Mouse (Mus musculus) CH12.LX (cell line): ENCODE measurements around the gene Slc11a1. TPM values are rescaled to one million over a fixed set of nuclear protein-coding genes. Genes with fewer than 3 reads are reported as not detected.

Experiments
- DNase-seq: peaks from one replicate; pipeline ENCODE4 v3.0.0-alpha.2; 2013; ENCODE audit errors: extremely low read depth
- H3K27ac ChIP-seq: 2 replicates; pipeline ENCODE4 v1.5.1; 2012; ENCODE audit warnings: low read depth, mild to moderate bottlenecking, control low read depth, moderate library complexity; ENCODE audit not compliant: insufficient read depth
- H3K27me3 ChIP-seq: replicated peaks from 2 replicates; pipeline ENCODE3; 2012; ENCODE audit warnings: inconsistent platforms
- H3K36me3 ChIP-seq, 2 experiments: replicated peaks in 1 of 2; 2 replicates each; pipeline versions ENCODE3 to v1.6.1; 2012; ENCODE audit warnings: inconsistent platforms in 1 of 2, low read length in 1 of 2, mild to moderate bottlenecking in 1 of 2, mixed read lengths in 1 of 2, moderate library complexity in 1 of 2; ENCODE audit not compliant: control insufficient read depth in 1 of 2, insufficient read depth in 1 of 2
- H3K4me1 ChIP-seq, 2 experiments: 2 replicates each; pipeline ENCODE4 v1.6.1; 2012; ENCODE audit warnings: inconsistent platforms in 1 of 2, moderate library complexity in 1 of 2; ENCODE audit not compliant: insufficient read depth in 2 of 2, control insufficient read depth in 1 of 2
- H3K4me2 ChIP-seq: 2 replicates; pipeline ENCODE4 v1.6.1; 2012; ENCODE audit warnings: low read depth, mild to moderate bottlenecking, control low read depth; ENCODE audit not compliant: poor library complexity, insufficient read depth, severe bottlenecking
- H3K4me3 ChIP-seq, 3 experiments: fragments of 150-350 bp in 1 of 3; sonication (generic) in 1 of 3; replicated peaks in 1 of 3; 2 replicates each; pipeline versions ENCODE3 to v1.5.1; 2011 to 2012; ENCODE audit warnings: low read depth in 2 of 3, low read length in 2 of 3, mild to moderate bottlenecking in 2 of 3, moderate library complexity in 2 of 3, control low read depth in 1 of 3, improper control_type of control experiment in 1 of 3, inconsistent platforms in 1 of 3, mixed read lengths in 1 of 3; ENCODE audit not compliant: poor library complexity in 1 of 3
- H3K79me2 ChIP-seq: replicated peaks from 2 replicates; pipeline ENCODE4 v1.6.1; 2012; ENCODE audit warnings: mild to moderate bottlenecking, moderate library complexity; ENCODE audit not compliant: control insufficient read depth, poor library complexity, insufficient read depth, severe bottlenecking; ENCODE audit errors: extremely low read depth
- H3K9ac ChIP-seq: 2 replicates; pipeline ENCODE4 v1.6.1; 2012; ENCODE audit warnings: low read depth, mild to moderate bottlenecking, control low read depth, moderate library complexity; ENCODE audit not compliant: insufficient read depth
- H3K9me3 ChIP-seq: replicated peaks from 2 replicates; pipeline ENCODE3; 2012; ENCODE audit warnings: low read length, inconsistent platforms, mixed read lengths
- BHLHE40 ChIP-seq: IDR thresholded peaks from 2 replicates; pipeline ENCODE4 v1.6.1; 2011; ENCODE audit warnings: mild to moderate bottlenecking, low read depth, low read length, improper control_type of control experiment
- CTCF ChIP-seq, 2 experiments: IDR thresholded peaks in 1 of 2; conservative IDR thresholded peaks in 1 of 2; 2 replicates each; pipeline ENCODE4 v1.5.1; 2011 to 2012; ENCODE audit warnings: low read depth in 2 of 2, low read length in 2 of 2, improper control_type of control experiment in 1 of 2, inconsistent platforms in 1 of 2, mild to moderate bottlenecking in 1 of 2, moderate library complexity in 1 of 2
- E2F4 ChIP-seq: IDR thresholded peaks from 2 replicates; pipeline ENCODE4 v1.6.1; 2011; ENCODE audit warnings: low read depth, low read length, improper control_type of control experiment; ENCODE audit not compliant: insufficient replicate concordance
- ELF1 ChIP-seq: IDR thresholded peaks from 2 replicates; pipeline ENCODE4 v1.6.1; 2014; ENCODE audit warnings: low read depth, mild to moderate bottlenecking, inconsistent platforms, low read length, improper control_type of control experiment
- ETS1 ChIP-seq: conservative IDR thresholded peaks from 2 replicates; pipeline ENCODE4 v1.6.1; 2012; ENCODE audit warnings: low read depth, mild to moderate bottlenecking, inconsistent platforms, low read length, improper control_type of control experiment, moderate library complexity
- HCFC1 ChIP-seq: IDR thresholded peaks from 2 replicates; pipeline ENCODE4 v1.6.1; 2012; ENCODE audit warnings: low read depth, mild to moderate bottlenecking, inconsistent platforms, low read length, improper control_type of control experiment
- IRF4 ChIP-seq: IDR thresholded peaks from 2 replicates; pipeline ENCODE4 v1.6.1; 2014; ENCODE audit warnings: low read depth, mild to moderate bottlenecking, inconsistent platforms, low read length, improper control_type of control experiment
- JUND ChIP-seq: conservative IDR thresholded peaks from 2 replicates; pipeline ENCODE4 v1.6.1; 2011; ENCODE audit warnings: low read depth, low read length, improper control_type of control experiment
- MAFK ChIP-seq: IDR thresholded peaks from 2 replicates; pipeline ENCODE4 v1.6.1; 2011; ENCODE audit warnings: low read length, improper control_type of control experiment; ENCODE audit not compliant: insufficient replicate concordance
- MAZ ChIP-seq: IDR thresholded peaks from 2 replicates; pipeline ENCODE4 v1.6.1; 2012; ENCODE audit warnings: low read depth, mild to moderate bottlenecking, inconsistent platforms, low read length, improper control_type of control experiment, moderate library complexity
- MEF2A ChIP-seq: IDR thresholded peaks from 2 replicates; pipeline ENCODE4 v1.6.1; 2014; ENCODE audit warnings: low read depth, mild to moderate bottlenecking, inconsistent platforms, low read length, improper control_type of control experiment, borderline replicate concordance
- MXI1 ChIP-seq: IDR thresholded peaks from 2 replicates; pipeline ENCODE4 v1.6.1; 2011; ENCODE audit warnings: mild to moderate bottlenecking, low read depth, low read length, improper control_type of control experiment
- MYC ChIP-seq: IDR thresholded peaks from 2 replicates; pipeline ENCODE4 v1.6.1; 2011; ENCODE audit warnings: low read depth, mild to moderate bottlenecking, improper control_type of control experiment, low read length
- NELFE ChIP-seq: IDR thresholded peaks from 2 replicates; pipeline ENCODE4 v1.6.1; 2011; ENCODE audit warnings: low read depth, low read length, improper control_type of control experiment
- NRF1 ChIP-seq: IDR thresholded peaks from 2 replicates; pipeline ENCODE4 v1.6.1; 2014; ENCODE audit warnings: low read depth, mild to moderate bottlenecking, inconsistent platforms, low read length, improper control_type of control experiment, moderate library complexity
- POLR2A ChIP-seq: IDR thresholded peaks from 2 replicates; pipeline ENCODE4 v1.6.1; 2011; ENCODE audit warnings: low read depth, mild to moderate bottlenecking, improper control_type of control experiment, low read length
- POLR2AphosphoS2 ChIP-seq: IDR thresholded peaks from 2 replicates; pipeline ENCODE4 v1.6.1; 2011; ENCODE audit warnings: low read depth, low read length, improper control_type of control experiment
- RAD21 ChIP-seq: IDR thresholded peaks from 2 replicates; pipeline ENCODE4 v1.6.1; 2011; ENCODE audit warnings: low read depth, mild to moderate bottlenecking, low read length, improper control_type of control experiment, moderate library complexity
- SIN3A ChIP-seq: IDR thresholded peaks from 2 replicates; pipeline ENCODE4 v1.6.1; 2012; ENCODE audit warnings: low read length, improper control_type of control experiment, inconsistent platforms
- SMC3 ChIP-seq: IDR thresholded peaks from 2 replicates; pipeline ENCODE4 v1.6.1; 2011; ENCODE audit warnings: low read depth, low read length, improper control_type of control experiment
- TBP ChIP-seq: conservative IDR thresholded peaks from 2 replicates; pipeline ENCODE4 v1.6.1; 2011; ENCODE audit warnings: low read depth, low read length, improper control_type of control experiment
- TCF12 ChIP-seq: IDR thresholded peaks from 2 replicates; pipeline ENCODE4 v1.6.1; 2014; ENCODE audit warnings: low read depth, mild to moderate bottlenecking, inconsistent platforms, low read length, improper control_type of control experiment
- UBTF ChIP-seq: IDR thresholded peaks from 2 replicates; pipeline ENCODE4 v1.6.1; 2012; ENCODE audit warnings: low read depth, mild to moderate bottlenecking, inconsistent platforms, low read length, improper control_type of control experiment, moderate library complexity
- ZC3H11A ChIP-seq: IDR thresholded peaks from 2 replicates; pipeline ENCODE4 v1.6.1; 2012; ENCODE audit warnings: low read depth, mild to moderate bottlenecking, inconsistent platforms, low read length, improper control_type of control experiment
- ZKSCAN1 ChIP-seq: IDR thresholded peaks from 2 replicates; pipeline ENCODE4 v1.6.1; 2012; ENCODE audit warnings: low read depth, inconsistent platforms, low read length, improper control_type of control experiment, borderline replicate concordance
- ZMIZ1 ChIP-seq: IDR thresholded peaks from 2 replicates; pipeline ENCODE4 v1.6.1; 2012; ENCODE audit warnings: low read depth, mild to moderate bottlenecking, inconsistent platforms, low read length, improper control_type of control experiment
- ZNF384 ChIP-seq: IDR thresholded peaks from 2 replicates; pipeline ENCODE4 v1.6.1; 2012; ENCODE audit warnings: low read depth, low read length, improper control_type of control experiment, inconsistent platforms
- dilution Hi-C: fragments of 300-500 bp; cut with MboI; formaldehyde crosslinking; loops from 2 replicates; pipeline ENCODE4 v1.14.3; 2020; ENCODE audit warnings: low sequenced_read_pairs; ENCODE audit not compliant: extremely low pct_unique_long_range_greater_than_20kb, extremely low pct_ligation_motif_present
- in situ Hi-C: fragments of 300-500 bp; cut with MboI; formaldehyde crosslinking; loops from 3 replicates; pipeline ENCODE4 v1.14.3; 2019; ENCODE audit warnings: low sequenced_read_pairs, low pct_ligation_motif_present, low pct_unique_long_range_greater_than_20kb, mixed read lengths
- polyA plus RNA-seq: library from polyadenylated mRNA; unstranded; fragments of >175 nt; gene quantifications from 2 replicates; pipeline ENCODE4 v1.2.1, GENCODE M21; 2012; ENCODE audit warnings: low read depth; ENCODE audit not compliant: insufficient read length
- total RNA-seq, 2 experiments: library from RNA; depleted of rRNA; stranded (reverse); fragments of 300-350 nt in 1 of 2; fragments of >200 nt in 1 of 2; gene quantifications; 2 replicates each; pipeline ENCODE4 v1.2.3; 2012 to 2014

Gene Slc11a1
- total and polyA plus RNA-seq, 3 experiments, result 17.0 to 96.4 (median 35.7) TPM

DNA sequence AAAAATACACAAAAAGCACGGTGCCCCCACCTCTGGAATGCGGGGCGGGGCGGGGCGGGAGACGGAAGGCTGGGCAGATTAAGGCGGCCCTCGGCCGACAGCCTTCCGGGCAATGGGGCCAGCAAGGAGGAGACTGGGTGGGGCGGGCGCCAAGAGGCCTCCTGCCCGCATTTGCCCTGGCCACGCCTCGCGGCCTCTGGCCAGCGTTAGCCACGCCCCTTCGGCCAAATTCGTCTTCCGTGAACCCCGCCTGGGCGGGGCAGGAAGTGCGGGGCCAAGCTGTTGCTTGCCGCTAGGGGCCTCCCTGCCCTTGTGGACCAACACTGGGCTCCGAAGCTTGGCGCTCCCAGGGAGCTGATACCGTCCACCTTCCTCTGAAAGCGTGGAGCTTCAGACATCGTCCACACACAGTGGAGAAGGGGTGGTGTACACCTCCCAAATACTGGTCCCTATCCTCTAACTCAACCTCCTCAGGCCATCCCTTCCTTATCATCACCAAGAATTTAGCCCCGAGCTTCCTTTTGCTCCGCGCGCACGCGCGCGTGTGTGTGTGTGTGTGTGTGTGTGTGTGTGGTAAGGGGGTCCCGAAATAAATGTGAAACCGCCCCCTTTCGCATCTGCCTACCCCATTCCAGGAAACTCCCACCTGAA is 22.4 kb downstream of the Slc11a1 start:
- H3K79me2 ChIP-seq, result peaks cover 16% of the 10 kb centered on the region
- H3K4me2 ChIP-seq, result peak overlapping the region; percentile 56
- H3K36me3 ChIP-seq, result peaks cover 19 to 22% of the 10 kb centered on the region in 2 experiments
- H3K9me3 ChIP-seq, result no peaks in the 10 kb centered on the region
- dilution Hi-C loops (no loop called here), in situ Hi-C loops (loop anchor here (10.0 kb wide), 1 partner anchor 47 kb away; no protein-coding TSS in a partner anchor)
- 0 out of 2 replicates have a peak, but pooled peaks have one; percentile 2 for TF ChIP-seq MYC
- TF ChIP-seq UBTF, result peak; percentile 33; the same call in 1 of the 2 replicates
- peak; percentile 73 for TF ChIP-seq TCF12
- no peak for TF ChIP-seq JUND
- TF ChIP-seq IRF4, result peak; percentile 8
- no peak for TF ChIP-seq MAFK
- peak; percentile 64 for TF ChIP-seq RAD21
- TF ChIP-seq MEF2A, result peak; percentile 77; the same call in 1 of the 2 replicates
- no peak for TF ChIP-seq E2F4
- TF ChIP-seq ETS1, result no peak
- peak; percentile 94 for TF ChIP-seq MAZ
- peak; percentile 96 for TF ChIP-seq ELF1
- peak in 1 of 2 experiments; percentile 77; a peak in 2 of 4 replicates for TF ChIP-seq CTCF (conservative IDR thresholded peaks at IDR 0.05 in 1 of 2, IDR thresholded peaks at IDR 0.05 in 1 of 2; ENCODE audit: low read depth in 2 of 2, low read length in 2 of 2)
- TF ChIP-seq ZNF384, result no peak
- 0 out of 2 replicates have a peak, but pooled peaks have one; percentile 29 for TF ChIP-seq SIN3A
- peak; percentile 87 for TF ChIP-seq POLR2A
- TF ChIP-seq NRF1, result peak; percentile 82
- no peak for TF ChIP-seq BHLHE40
- no peak for TF ChIP-seq ZKSCAN1
- TF ChIP-seq NELFE, result 0 out of 2 replicates have a peak, but pooled peaks have one; percentile 6
- TF ChIP-seq MXI1, result peak; percentile 67; the same call in 1 of the 2 replicates
- peak; percentile 87 for TF ChIP-seq POLR2AphosphoS2
- peak; percentile 47 for TF ChIP-seq SMC3
- peak; percentile 64 for TF ChIP-seq HCFC1
- peak; percentile 76; the same call in 1 of the 2 replicates for TF ChIP-seq TBP
- peak; percentile 69; the same call in 1 of the 2 replicates for TF ChIP-seq ZMIZ1
- TF ChIP-seq ZC3H11A, result no peak
- no peaks in the 10 kb centered on the region for H3K27me3 ChIP-seq
- H3K4me1 ChIP-seq, result peaks cover 2 to 41% of the 10 kb centered on the region in 2 experiments; a peak in 3 of 4 replicates
- peak overlapping the region; percentile 53 for H3K9ac ChIP-seq
- DNase-seq, result peak; percentile 96
- peak overlapping the region; percentile 74 for H3K27ac ChIP-seq
- peak overlapping the region; percentile 40 to 57 (median 43) for H3K4me3 ChIP-seq
